Mouse (Mus musculus): ENCODE measurements around the gene Spi1. TPM values are rescaled to one million over a fixed set of nuclear protein-coding genes. Genes with fewer than 3 reads are reported as not detected.

Spi1 gene
- polyA plus RNA-seq, 1 experiment: 65.7 TPM

DNA sequence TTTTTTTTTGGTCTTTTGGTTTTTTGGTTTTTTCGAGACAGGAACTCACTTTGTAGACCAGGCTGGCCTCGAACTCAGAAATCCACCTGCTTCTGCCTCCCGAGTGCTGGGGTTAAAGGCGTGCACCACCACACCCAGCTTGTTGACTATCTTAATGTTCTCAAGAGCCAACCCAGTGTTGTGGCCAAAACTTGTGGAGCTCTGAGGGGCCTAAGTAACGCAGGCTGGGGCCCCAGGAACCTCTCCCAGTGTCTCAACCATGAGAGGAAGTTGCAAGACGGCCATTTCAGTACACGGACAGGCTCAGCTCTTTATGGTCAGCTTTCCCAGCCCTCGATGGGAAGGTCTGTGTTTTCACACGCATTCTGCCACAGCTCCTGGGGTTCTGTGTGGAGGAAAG lies 6.8 kb downstream of the Spi1 start:
- peak overlapping the region; percentile 89 for H3K27ac ChIP-seq (ENCODE audit: control insufficient read depth, insufficient read depth, low read depth, low read length, poor library complexity)
- peak overlapping the region; percentile 3 for H3K4me3 ChIP-seq (replicated peaks; ENCODE audit: control insufficient read depth, low read depth, low read length)
- 23% methylated on average over 9 of the region's 9 CpGs for WGBS
- H3K4me1 ChIP-seq (ENCODE audit: control insufficient read depth, insufficient read depth, low read length): peaks cover 8% of the 10 kb centered on the region
- TF ChIP-seq CTCF (IDR thresholded peaks at IDR 0.05; ENCODE audit: control insufficient read depth, insufficient read depth, low read length) (no peak), POLR2A (IDR thresholded peaks at IDR 0.05; ENCODE audit: borderline replicate concordance, control insufficient read depth, low read depth, low read length) (no peak)

- H3K4me3 ChIP-seq (replicated peaks; ENCODE audit: control insufficient read depth, low read depth, low read length): no peak overlapping the region
- TF ChIP-seq CTCF (IDR thresholded peaks at IDR 0.05; ENCODE audit: control insufficient read depth, insufficient read depth, low read length): no peak
- no peak for TF ChIP-seq POLR2A (IDR thresholded peaks at IDR 0.05; ENCODE audit: borderline replicate concordance, control insufficient read depth, low read depth, low read length)
- H3K4me1 ChIP-seq (ENCODE audit: control insufficient read depth, insufficient read depth, low read length): peaks cover 7% of the 10 kb centered on the region
- H3K27ac ChIP-seq (ENCODE audit: control insufficient read depth, insufficient read depth, low read depth, low read length, poor library complexity): peak overlapping the region; percentile 64; the same call in 1 of the 2 replicates
- WGBS: 66% methylated on average over 6 of the region's 6 CpGs
These were observed 8.0 kb downstream of the Spi1 start for GRCm38 (mm10) chr2:91090208-91090607.

GRCm38 (mm10) chr2:91090827-91091226 lies 8.6 kb downstream of the Spi1 start:
- WGBS: 79% methylated on average over 6 of the region's 6 CpGs
- H3K4me1 ChIP-seq (ENCODE audit: control insufficient read depth, insufficient read depth, low read length): peaks cover 8% of the 10 kb centered on the region

GRCm38 (mm10) chr2:91096524-91096923 lies 14.3 kb downstream of the Spi1 start:
- Histone ChIP-seq H3K4me3 (replicated peaks; ENCODE audit: control insufficient read depth, low read depth, low read length) (peak overlapping the region; percentile 78), H3K4me1 (ENCODE audit: control insufficient read depth, insufficient read depth, low read length) (peaks cover 3% of the 10 kb centered on the region), H3K27ac (ENCODE audit: control insufficient read depth, insufficient read depth, low read depth, low read length, poor library complexity) (peak overlapping the region; percentile 95)
- TF ChIP-seq POLR2A (IDR thresholded peaks at IDR 0.05; ENCODE audit: borderline replicate concordance, control insufficient read depth, low read depth, low read length): peak; percentile 59; the same call in 1 of the 2 replicates
- no peak for TF ChIP-seq CTCF (IDR thresholded peaks at IDR 0.05; ENCODE audit: control insufficient read depth, insufficient read depth, low read length)
- 2% methylated on average over 14 of the region's 14 CpGs for WGBS

More at GRCm38 (mm10) chr2:91090827-91091226, 8.6 kb downstream of the Spi1 start:
- 0 out of 2 replicates have a peak, but pooled peaks have one; percentile 3 for TF ChIP-seq CTCF (IDR thresholded peaks at IDR 0.05; ENCODE audit: control insufficient read depth, insufficient read depth, low read length)
- TF ChIP-seq POLR2A (IDR thresholded peaks at IDR 0.05; ENCODE audit: borderline replicate concordance, control insufficient read depth, low read depth, low read length): no peak
- H3K27ac ChIP-seq (ENCODE audit: control insufficient read depth, insufficient read depth, low read depth, low read length, poor library complexity): no peak overlapping the region
- no peak overlapping the region for H3K4me3 ChIP-seq (replicated peaks; ENCODE audit: control insufficient read depth, low read depth, low read length)

DNA sequence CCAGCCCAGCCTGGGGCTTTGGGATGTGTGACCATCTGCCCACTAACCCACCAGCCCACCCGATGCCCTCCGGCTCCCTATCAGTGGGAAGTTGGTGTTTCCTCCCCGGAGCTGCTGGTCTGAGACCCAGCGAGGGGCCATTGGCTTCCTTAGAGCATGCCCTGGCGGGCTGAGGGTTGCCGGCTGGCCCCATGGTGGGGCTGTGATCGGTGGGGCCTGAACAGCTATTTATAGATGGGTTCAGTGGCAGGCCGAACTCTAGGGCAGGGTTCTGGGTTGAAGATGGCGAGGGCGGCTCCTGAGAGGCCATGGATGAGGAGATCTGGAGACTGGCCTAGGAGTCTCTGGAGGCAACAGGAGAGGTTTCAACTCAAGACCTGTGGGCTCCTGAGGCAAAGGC lies 14.8 kb downstream of the Spi1 start:
- Histone ChIP-seq H3K27ac (ENCODE audit: control insufficient read depth, insufficient read depth, low read depth, low read length, poor library complexity) (peak overlapping the region; percentile 95), H3K4me3 (replicated peaks; ENCODE audit: control insufficient read depth, low read depth, low read length) (peak overlapping the region; percentile 78), H3K4me1 (ENCODE audit: control insufficient read depth, insufficient read depth, low read length) (peaks cover 3% of the 10 kb centered on the region)
- TF ChIP-seq POLR2A (IDR thresholded peaks at IDR 0.05; ENCODE audit: borderline replicate concordance, control insufficient read depth, low read depth, low read length) (0 out of 2 replicates have a peak, but pooled peaks have one; percentile 1), CTCF (IDR thresholded peaks at IDR 0.05; ENCODE audit: control insufficient read depth, insufficient read depth, low read length) (no peak)
- 10% methylated on average over 10 of the region's 10 CpGs for WGBS

- H3K4me3 ChIP-seq (replicated peaks; ENCODE audit: control insufficient read depth, low read depth, low read length): peak overlapping the region; percentile 78
- H3K27ac ChIP-seq (ENCODE audit: control insufficient read depth, insufficient read depth, low read depth, low read length, poor library complexity): peak overlapping the region; percentile 95
- H3K4me1 ChIP-seq (ENCODE audit: control insufficient read depth, insufficient read depth, low read length): peaks cover 3% of the 10 kb centered on the region
- TF ChIP-seq POLR2A (IDR thresholded peaks at IDR 0.05; ENCODE audit: borderline replicate concordance, control insufficient read depth, low read depth, low read length) (no peak), CTCF (IDR thresholded peaks at IDR 0.05; ENCODE audit: control insufficient read depth, insufficient read depth, low read length) (no peak)
- WGBS: 20% methylated on average over 2 of the region's 2 CpGs
These were observed 16.0 kb downstream of the Spi1 start for GRCm38 (mm10) chr2:91098156-91098555.

- peaks cover 1% of the 10 kb centered on the region; the same call in 1 of the 2 replicates for H3K4me1 ChIP-seq (ENCODE audit: control insufficient read depth, insufficient read depth, low read length)
- H3K4me3 ChIP-seq (replicated peaks; ENCODE audit: control insufficient read depth, low read depth, low read length): no peak overlapping the region
- H3K27ac ChIP-seq (ENCODE audit: control insufficient read depth, insufficient read depth, low read depth, low read length, poor library complexity): no peak overlapping the region
- TF ChIP-seq CTCF (IDR thresholded peaks at IDR 0.05; ENCODE audit: control insufficient read depth, insufficient read depth, low read length) (peak; percentile 97), POLR2A (IDR thresholded peaks at IDR 0.05; ENCODE audit: borderline replicate concordance, control insufficient read depth, low read depth, low read length) (no peak)
- WGBS: 13% methylated on average over 7 of the region's 7 CpGs
These were observed 19.0 kb downstream of the Spi1 start for GRCm38 (mm10) chr2:91101124-91101740.

DNA sequence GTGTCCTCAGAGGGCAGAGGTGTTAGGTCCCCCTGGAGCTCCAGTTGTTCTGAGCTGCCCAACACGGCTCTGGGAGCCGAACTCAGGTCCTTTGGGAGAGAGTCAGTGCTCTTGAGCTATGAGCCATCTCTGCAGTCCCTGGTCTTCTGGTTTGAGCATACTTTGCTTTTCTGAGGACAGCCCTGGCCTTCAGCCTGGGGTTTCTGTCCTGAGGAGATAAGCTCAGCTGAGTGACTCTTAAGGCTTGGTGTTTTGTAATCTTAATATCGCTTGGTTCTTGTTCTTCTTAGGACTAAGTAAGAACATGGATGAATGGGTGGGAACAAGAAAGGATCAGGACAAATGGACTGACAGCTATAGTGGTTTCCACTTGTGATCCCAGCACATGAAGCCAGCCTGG lies 26.0 kb downstream of the Spi1 start:
- peaks cover 6% of the 10 kb centered on the region; the same call in 1 of the 2 replicates for H3K4me1 ChIP-seq (ENCODE audit: control insufficient read depth, insufficient read depth, low read length)
- TF ChIP-seq CTCF (IDR thresholded peaks at IDR 0.05; ENCODE audit: control insufficient read depth, insufficient read depth, low read length) (no peak), POLR2A (IDR thresholded peaks at IDR 0.05; ENCODE audit: borderline replicate concordance, control insufficient read depth, low read depth, low read length) (no peak)
- 70% methylated on average over 3 of the region's 3 CpGs for WGBS
- no peak overlapping the region for H3K27ac ChIP-seq (ENCODE audit: control insufficient read depth, insufficient read depth, low read depth, low read length, poor library complexity)
- no peak overlapping the region for H3K4me3 ChIP-seq (replicated peaks; ENCODE audit: control insufficient read depth, low read depth, low read length)

Measured in bone marrow, adult 2 months (tissue).